Comparison of ENCODE assay signal across 9 mouse cellular contexts in genomic region chr10:19122221-19122620, GRCm38 (mm10).
DNase-seq lines count a peak whose midpoint lies in the region.
"Had no signal": no experiment of that assay in that cellular context is flagged by ENCODE, and none has a peak within 500 bp of the region (broad histone marks: within the 10 kb centered on the region; RNA-seq: fewer than 3 reads in every experiment).

No protein-coding gene starts in this region.

- peak; percentile 10 to 39 for DNase-seq in adrenal gland, postnatal 36 days
- no peak for DNase-seq in adrenal gland, adult 8-10 months
- DNase-seq in thymus, postnatal 14 days: peak; percentile 18
- DNase-seq in thymus, postnatal 10 days (ENCODE audit: low spot score in 2 of 2): no peak
- peak; percentile 8 to 47 for DNase-seq in layer of hippocampus, postnatal 14 days (ENCODE audit: low spot score in 2 of 2)
- peak; percentile 31 for DNase-seq in skeletal muscle tissue, adult 2 months (ENCODE audit: low read depth, low spot score)
- DNase-seq in thymus, postnatal 4 days: no peak
- DNase-seq in adrenal gland, postnatal 25 days: no peak
- DNase-seq: liver, embryonic 13.5 days had no signal

Comparison
In these comparisons a context has a peak if more than half of its experiments do, and no peak if none do; other contexts are left out.
1. DNase-seq: peak in adrenal gland, postnatal 36 days (2 of 2), thymus, postnatal 14 days (single experiment), layer of hippocampus, postnatal 14 days (2 of 2) and skeletal muscle tissue, adult 2 months (single experiment); none in adrenal gland, adult 8-10 months (single experiment), thymus, postnatal 10 days (0 of 2), thymus, postnatal 4 days (single experiment) and adrenal gland, postnatal 25 days (single experiment).